Mouse (Mus musculus): ENCODE results near the gene Gjc2.
"Not testable (repeated sequence)": the region's sequence is repeated elsewhere in the genome, so short reads cannot be mapped to it uniquely, and the experiment has no call there.

Gjc2 gene

DNA sequence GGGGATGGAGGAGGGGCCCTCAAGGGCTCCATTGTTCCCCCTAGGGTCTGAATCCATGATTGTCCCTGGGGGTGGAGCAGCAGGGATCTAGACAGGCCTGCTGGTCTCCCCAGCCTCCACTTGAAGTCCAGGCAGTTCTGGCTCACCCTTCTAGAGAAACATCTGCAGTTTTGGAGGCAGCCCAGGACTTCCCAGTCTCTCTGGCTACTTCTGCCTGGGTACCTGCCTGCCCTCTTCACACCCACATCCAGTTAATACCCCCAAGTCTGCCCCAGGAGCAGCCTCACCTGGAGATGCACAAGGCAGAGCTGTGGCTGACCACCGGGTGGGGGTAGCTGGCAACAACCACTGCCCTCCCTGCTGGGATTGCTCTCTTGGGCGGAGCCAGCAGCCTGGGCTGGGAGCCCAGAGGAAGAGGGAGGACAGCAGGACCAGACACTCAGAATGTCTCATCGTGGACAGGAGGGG lies at the start of gene Gjc2:
TSS of gene Gjc2 (minus strand) at position 350 of the 468 bp plus-strand sequence.
- DNase-seq: no peak

- no peak for DNase-seq
Measured at GRCm38 (mm10) chr11:59232797-59233196, 49.8 kb upstream of the Gjc2 start.

DNA sequence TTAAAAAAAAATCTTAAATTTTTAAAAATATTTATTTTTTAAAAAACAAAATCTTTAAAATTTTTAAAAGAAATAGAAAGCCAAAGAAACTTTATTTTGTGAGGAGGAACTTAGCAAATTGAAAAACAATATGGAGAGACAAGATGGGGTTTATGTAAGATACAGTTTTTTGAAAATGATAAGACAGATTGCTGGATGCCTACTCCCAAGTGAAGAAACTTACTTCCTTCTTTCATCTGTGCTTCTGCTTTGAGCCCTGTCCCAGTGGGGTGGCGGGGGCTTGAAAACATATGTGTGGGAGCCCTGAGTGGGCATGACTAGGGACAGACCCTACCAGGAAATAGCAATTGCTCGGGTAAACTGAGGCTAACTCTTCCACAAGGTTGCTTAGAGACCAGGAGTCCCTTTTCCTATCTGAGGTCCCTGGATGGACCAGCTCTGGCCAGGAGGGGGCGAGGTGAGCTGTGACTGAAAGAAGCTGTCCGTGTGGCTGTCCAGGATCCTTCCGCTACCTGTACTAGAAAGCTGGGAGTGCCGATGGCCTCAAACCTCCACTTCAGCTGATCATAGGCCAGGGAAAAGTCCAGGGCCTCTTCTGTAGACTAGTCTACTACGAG lies 47.2 kb upstream of the Gjc2 start:
- no peak for DNase-seq

- DNase-seq: peak; percentile 97
Measured at GRCm38 (mm10) chr11:59228122-59228953, 45.3 kb upstream of the Gjc2 start, which contains the start of gene Arf1. TSS of gene Arf1 (minus strand) at chr11:59228270.

GRCm38 (mm10) chr11:59227604-59228121 lies 44.6 kb upstream of the Gjc2 start:
- DNase-seq: no peak

- DNase-seq: no peak
Measured at GRCm38 (mm10) chr11:59226787-59227603, 44.0 kb upstream of the Gjc2 start.

- DNase-seq: no peak
Measured at GRCm38 (mm10) chr11:59226251-59226650, 43.2 kb upstream of the Gjc2 start.

DNA sequence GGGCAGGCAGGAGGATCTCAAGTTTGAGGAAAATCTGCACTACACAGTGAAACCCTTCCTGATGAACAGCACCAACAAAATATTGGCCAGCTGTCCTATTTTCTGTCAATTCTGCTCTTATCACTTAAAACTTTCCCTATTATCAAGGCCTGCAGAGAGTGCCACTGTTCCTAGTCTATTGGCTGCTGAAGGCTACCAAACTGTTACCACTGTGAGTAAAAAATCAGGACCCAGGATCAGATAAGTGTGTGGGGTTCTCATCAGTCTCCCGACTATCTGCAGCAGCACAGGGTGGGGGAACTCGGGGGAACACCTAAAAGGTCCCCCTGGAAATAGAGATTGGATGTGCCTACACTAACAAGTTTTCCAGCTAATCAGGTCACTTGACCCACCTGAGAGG lies 42.2 kb upstream of the Gjc2 start:
- no peak for DNase-seq

DNA sequence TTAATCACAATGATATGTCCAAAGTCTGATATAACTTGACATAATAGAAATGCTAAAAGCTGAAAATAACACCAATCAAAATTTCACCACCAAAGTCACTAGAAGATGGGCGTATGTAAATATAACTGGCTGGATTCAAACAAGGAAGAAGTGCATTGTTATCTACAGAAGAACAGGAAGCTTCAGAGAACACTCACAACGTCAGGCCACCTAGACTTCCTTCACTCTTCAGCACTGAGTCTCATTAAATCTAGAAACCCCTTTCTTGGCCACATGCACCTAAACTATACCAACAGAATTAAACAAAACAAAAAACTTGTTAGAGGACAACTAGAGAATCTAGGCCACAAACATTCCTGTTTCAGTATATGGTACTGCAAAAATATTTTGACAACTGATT lies 41.5 kb upstream of the Gjc2 start:
- no peak for DNase-seq

GRCm38 (mm10) chr11:59224025-59224424 lies 41.0 kb upstream of the Gjc2 start:
- DNase-seq: no peak

GRCm38 (mm10) chr11:59222306-59222705 lies 39.3 kb upstream of the Gjc2 start:
- DNase-seq: no peak

GRCm38 (mm10) chr11:59221604-59222003 lies 38.6 kb upstream of the Gjc2 start:
- no peak for DNase-seq

GRCm38 (mm10) chr11:59219064-59219463 lies 36.1 kb upstream of the Gjc2 start:
- DNase-seq: no peak

DNA sequence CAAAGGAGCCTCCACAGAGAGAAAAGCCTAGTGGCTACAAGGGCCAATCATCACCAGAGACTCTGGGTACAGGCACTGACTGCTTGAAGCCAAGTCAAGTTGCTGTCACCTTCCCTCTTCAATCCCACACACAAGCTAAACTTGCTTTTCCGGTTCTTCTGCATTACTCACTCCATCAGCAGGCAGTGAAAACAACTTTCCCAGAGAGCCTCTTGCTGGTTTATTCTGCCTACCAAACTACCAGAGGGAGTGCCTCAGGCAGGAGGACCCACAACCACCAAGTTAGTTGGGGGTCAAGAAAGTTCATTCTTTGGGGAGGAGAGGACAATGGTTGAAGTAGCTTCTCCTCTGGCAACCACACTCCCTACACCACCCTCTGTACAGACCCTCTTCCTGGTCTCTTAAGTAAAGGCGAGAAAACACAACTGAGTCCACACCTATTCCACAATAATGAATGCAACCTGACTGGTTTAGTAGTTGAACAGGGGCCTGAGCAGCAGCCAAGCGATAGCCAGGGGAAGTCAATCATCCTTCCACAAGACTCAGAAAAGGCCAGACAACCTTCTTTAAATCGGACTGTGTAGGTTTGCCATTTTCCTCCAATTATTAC lies 35.5 kb upstream of the Gjc2 start:
- no peak for DNase-seq

GRCm38 (mm10) chr11:59216955-59217354 lies 33.9 kb upstream of the Gjc2 start:
- DNase-seq: no peak

- DNase-seq: no peak
Measured at GRCm38 (mm10) chr11:59212892-59213494, 30.0 kb upstream of the Gjc2 start.

DNA sequence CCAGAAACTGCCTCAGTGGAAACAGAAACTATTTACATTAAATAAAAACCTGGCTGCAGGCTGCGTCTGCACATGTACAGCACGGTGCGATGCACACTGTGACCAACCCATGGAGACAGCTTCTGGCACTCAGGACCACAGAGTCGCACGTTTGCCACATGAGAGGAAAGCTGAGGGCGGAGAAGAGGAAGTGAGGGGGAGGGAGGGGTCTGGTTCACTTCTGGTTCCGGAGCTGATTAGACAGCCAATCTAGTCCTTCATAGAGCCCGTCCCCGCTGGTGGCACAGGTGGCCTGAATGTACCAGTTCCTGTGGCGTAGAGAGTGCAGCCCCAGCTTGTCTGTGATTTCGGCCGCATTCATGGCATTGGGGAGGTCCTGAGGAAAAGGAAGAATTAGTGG lies 29.3 kb upstream of the Gjc2 start:
- DNase-seq: not testable (repeated sequence)

- not testable (repeated sequence) for DNase-seq
Measured at GRCm38 (mm10) chr11:59211561-59211960, 28.5 kb upstream of the Gjc2 start.

GRCm38 (mm10) chr11:59210020-59210419 lies 27.0 kb upstream of the Gjc2 start:
- DNase-seq: no peak

GRCm38 (mm10) chr11:59209580-59209979 lies 26.6 kb upstream of the Gjc2 start:
- DNase-seq: no peak

DNA sequence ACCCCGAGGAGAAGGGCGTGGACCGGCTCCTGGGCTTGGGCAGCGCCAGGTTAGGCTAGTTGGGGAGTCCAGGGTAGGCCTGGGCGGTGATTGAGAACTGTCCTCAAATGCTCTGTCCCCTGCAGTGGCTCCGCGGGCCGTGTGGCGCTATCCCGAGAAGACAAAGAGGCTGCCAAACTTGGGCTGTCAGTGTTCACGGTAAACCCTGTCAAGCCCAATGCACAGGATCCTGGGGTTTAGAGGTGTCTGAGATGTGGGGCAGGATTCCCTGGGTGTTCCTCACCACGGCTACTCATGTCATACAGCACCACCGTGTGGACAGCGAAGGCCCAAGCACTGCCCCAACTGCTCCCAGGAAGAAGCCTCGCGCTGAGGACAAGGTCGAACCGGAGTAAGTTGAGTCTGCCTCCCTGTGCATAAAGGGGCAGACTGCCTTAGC lies 26.0 kb upstream of the Gjc2 start:
- peak; percentile 52 for DNase-seq

Measured in right cerebral cortex, postnatal 25 days (tissue).